Mouse (Mus musculus) testis, adult 2 months (tissue): ENCODE measurements around the gene Tceal3.

Source experiments
- CTCF ChIP-seq: fragments of 200-500 bp; IDR thresholded peaks from 2 replicates; pipeline ENCODE4 v1.5.1; 2012; ENCODE audit warnings: low read depth, mild to moderate bottlenecking, inconsistent platforms, low read length, moderate library complexity; ENCODE audit not compliant: control insufficient read depth, insufficient read depth, insufficient replicate concordance
- POLR2A ChIP-seq: fragments of 200-500 bp; IDR thresholded peaks from 2 replicates; pipeline ENCODE4 v1.6.1; 2012; ENCODE audit warnings: low read depth, mild to moderate bottlenecking, inconsistent platforms, low read length, moderate library complexity; ENCODE audit not compliant: control insufficient read depth

- no peak for TF ChIP-seq CTCF
- no peak for TF ChIP-seq POLR2A
These were observed 101.6 kb downstream of the Tceal3 start for GRCm38 (mm10) chrX:136692294-136692675.
